In genomic region chr4:47319561-47320321, GRCm38 (mm10) we compare ENCODE assay signal across 12 mouse cellular contexts. TPM values are rescaled to one million over a fixed set of nuclear protein-coding genes. Genes with fewer than 3 reads are reported as not detected.
DNase-seq lines count a peak whose midpoint lies in the region; ATAC-seq and TF ChIP-seq lines count a peak whose summit lies in the region.
"Had no signal": no experiment of that assay in that cellular context is flagged by ENCODE, and none has a peak within 500 bp of the region (broad histone marks: within the 10 kb centered on the region; RNA-seq: fewer than 3 reads in every experiment).

No protein-coding gene starts in this region.

- 78% methylated on average over 10 of the region's 10 CpGs for WGBS in small intestine, adult 2 months

- TF ChIP-seq CTCF in G1E (IDR thresholded peaks at IDR 0.05; ENCODE audit: low read depth, low read length) = no peak
- TF ChIP-seq CTCF in small intestine, adult 2 months (IDR thresholded peaks at IDR 0.05; ENCODE audit: extremely low read depth, insufficient read length, insufficient replicate concordance, low read depth, low read length) = no peak

- ATAC-seq in G1E (ENCODE audit: extremely low read depth, insufficient number of reproducible peaks, low FRiP score, poor library complexity, severe bottlenecking) = peak; percentile 61
- peak; percentile 80 for ATAC-seq in inflammation-experienced regulatory T-cells, adult 6 months
- ATAC-seq: midbrain, embryonic 16.5 days had no signal

- no peaks in the 10 kb centered on the region for H3K36me3 ChIP-seq in G1E (replicated peaks)
- H3K36me3 ChIP-seq in small intestine, adult 2 months (ENCODE audit: control insufficient read depth, insufficient read depth, low read length) = no peaks in the 10 kb centered on the region

- DNase-seq in CD4-positive helper T cell, adult 2 months (ENCODE audit: low read depth, low spot score) = peak; percentile 83
- DNase-seq in G1E (ENCODE audit: low spot score) (no peak), MN1 (ENCODE audit: low spot score) (no peak)
- no peak for DNase-seq in ovary, postnatal 36 days (ENCODE audit: low spot score)
- no peak for DNase-seq in cerebellum, adult 9-10 months
- DNase-seq: adrenal gland, postnatal 36 days; cerebellum, postnatal 25 days; kidney, postnatal 4 days; lung, postnatal 10 days had no signal

- no peak overlapping the region for H3K4me3 ChIP-seq in G1E (ENCODE audit: low read depth, low read length)
- no peak overlapping the region for H3K4me3 ChIP-seq in small intestine, adult 2 months (ENCODE audit: low read depth, low read length)

- no peaks in the 10 kb centered on the region for H3K4me1 ChIP-seq in G1E (ENCODE audit: insufficient read depth, low read depth, low read length)
- H3K4me1 ChIP-seq in small intestine, adult 2 months (ENCODE audit: control insufficient read depth, insufficient read depth, insufficient read length, low read length) = peaks cover 3% of the 10 kb centered on the region

- no peak for TF ChIP-seq POLR2A in small intestine, adult 2 months (IDR thresholded peaks at IDR 0.05; ENCODE audit: low read depth, low read length)

- H3K27me3 ChIP-seq in G1E (ENCODE audit: insufficient read depth, low read length) = no peaks in the 10 kb centered on the region
- no peaks in the 10 kb centered on the region for H3K27me3 ChIP-seq in small intestine, adult 2 months (ENCODE audit: control insufficient read depth, insufficient read depth, low read length)

- H3K27ac ChIP-seq in small intestine, adult 2 months (ENCODE audit: insufficient read depth, low read depth, low read length) = peak overlapping the region; percentile 70

- no peaks in the 10 kb centered on the region for H3K9me3 ChIP-seq in G1E (replicated peaks)

RNA-seq across cellular contexts. Expression of gene Tgfbr1, which starts 33.3 kb away (rescaled TPM):
- total RNA-seq in G1E (2014; fragmentation: Nextera tagmentation) = 26.6 and 27.5 TPM in 2 replicates
- 62.7 and 65.1 TPM in 2 replicates for total RNA-seq in G1E (2017)
- 1.7 TPM in 2 replicates for polyA plus RNA-seq in G1E (2012)
- polyA plus RNA-seq in inflammation-experienced regulatory T-cells, adult 6 months (2017; shearing (Covaris generic)) = 10 to 100 TPM; 15.9 to 38.6 (median 37.9) TPM
- polyA plus RNA-seq in small intestine, adult 2 months (2012; rRNA removed) = 0.84 and 1.7 TPM in 2 replicates
